Mouse (Mus musculus): Measurements from ENCODE around the gene Prkar2a. TPM values are rescaled to one million over a fixed set of nuclear protein-coding genes. Genes with fewer than 3 reads are reported as not detected.

The Prkar2a gene
- polyA plus RNA-seq, 1 experiment from 2014 or later, result 60.2 TPM

DNA sequence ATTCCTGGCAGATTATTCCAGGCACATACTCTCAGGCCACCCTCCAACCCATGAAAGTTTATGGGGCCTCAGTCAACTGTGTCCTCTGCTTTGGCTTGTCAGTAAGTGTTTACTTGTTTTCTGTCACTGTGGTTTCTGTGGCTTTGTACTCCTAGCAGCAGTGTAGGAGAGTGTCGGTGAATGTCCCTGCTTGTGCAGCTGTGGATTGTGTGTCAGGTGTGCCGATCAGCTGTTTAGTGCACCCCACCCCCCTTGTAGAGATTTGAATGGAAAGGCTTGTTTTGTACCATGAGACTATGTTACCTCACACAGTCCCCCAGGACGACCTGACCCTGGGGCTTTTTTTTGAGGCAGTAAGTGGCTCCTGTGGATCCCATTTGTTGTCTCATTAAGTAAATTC lies 103.6 kb downstream of the Prkar2a start:
- Histone ChIP-seq H3K4me3 (ENCODE audit: low read depth, low read length) (no peak overlapping the region), H3K4me2 (ENCODE audit: low read depth, low read length) (no peak overlapping the region), H3K27ac (ENCODE audit: low read depth, low read length) (no peak overlapping the region), H3K4me1 (ENCODE audit: control insufficient read depth, insufficient read depth, low read length) (peaks cover 58% of the 10 kb centered on the region), H3K9ac (replicated peaks; ENCODE audit: low read depth, low read length) (no peak overlapping the region), H3K36me3 (ENCODE audit: control insufficient read depth, insufficient read depth, low read length) (peaks cover 17% of the 10 kb centered on the region), H3K27me3 (ENCODE audit: control insufficient read depth, insufficient read depth, low read length) (no peaks in the 10 kb centered on the region), H3K9me3 (ENCODE audit: control insufficient read depth, low read length) (no peaks in the 10 kb centered on the region)
- no peak for ATAC-seq (ENCODE audit: low read depth)
- 47% methylated on average over 3 of the region's 3 CpGs for WGBS

DNA sequence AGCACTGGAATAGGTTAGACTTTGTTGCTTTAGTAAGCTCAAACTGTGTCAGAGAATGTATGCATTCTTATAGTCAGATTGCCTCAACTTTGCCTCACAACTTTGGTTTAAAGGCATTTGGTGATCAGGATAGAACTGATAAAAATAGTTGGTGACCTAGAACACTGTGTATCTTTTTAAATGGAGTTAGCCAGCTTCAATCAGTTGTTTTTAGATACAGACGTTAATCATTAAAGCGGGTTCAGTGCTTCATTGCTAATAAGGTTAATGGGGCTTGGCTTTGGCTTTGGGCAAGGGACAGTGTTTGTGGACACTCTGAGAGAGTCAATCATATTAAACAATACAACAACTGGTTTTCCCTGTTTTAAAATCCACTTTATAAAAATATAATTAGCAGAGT lies 106.2 kb downstream of the Prkar2a start:
- Histone ChIP-seq H3K4me1 (ENCODE audit: control insufficient read depth, insufficient read depth, low read length) (peaks cover 42% of the 10 kb centered on the region), H3K27ac (ENCODE audit: low read depth, low read length) (no peak overlapping the region), H3K27me3 (ENCODE audit: control insufficient read depth, insufficient read depth, low read length) (no peaks in the 10 kb centered on the region), H3K9ac (replicated peaks; ENCODE audit: low read depth, low read length) (no peak overlapping the region), H3K4me2 (ENCODE audit: low read depth, low read length) (no peak overlapping the region), H3K36me3 (ENCODE audit: control insufficient read depth, insufficient read depth, low read length) (peaks cover 40% of the 10 kb centered on the region), H3K4me3 (ENCODE audit: low read depth, low read length) (no peak overlapping the region), H3K9me3 (ENCODE audit: control insufficient read depth, low read length) (no peaks in the 10 kb centered on the region)
- 42% methylated on average over 2 of the region's 2 CpGs for WGBS
- no peak for ATAC-seq (ENCODE audit: low read depth)

DNA sequence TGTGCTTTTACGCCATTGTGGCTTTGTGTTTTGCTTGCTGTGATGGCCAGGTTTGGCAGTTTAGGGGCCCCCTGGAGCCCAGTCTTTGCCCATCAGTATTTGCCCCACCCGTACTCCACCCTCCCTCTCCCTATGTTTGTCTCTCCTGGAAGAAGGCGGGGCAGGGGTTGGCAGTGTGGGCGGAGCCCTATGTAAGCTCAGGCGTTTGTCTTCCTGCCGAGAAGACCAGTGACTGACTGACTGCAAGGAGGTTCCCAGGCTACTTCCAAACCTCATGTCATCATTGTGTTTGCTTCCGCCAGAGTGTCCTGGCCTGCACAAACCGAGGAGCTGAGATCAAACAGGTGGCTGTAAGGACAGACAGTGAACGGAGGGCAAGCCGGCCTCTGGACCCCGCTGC lies 106.6 kb downstream of the Prkar2a start:
- Histone ChIP-seq H3K9ac (replicated peaks; ENCODE audit: low read depth, low read length) (no peak overlapping the region), H3K9me3 (ENCODE audit: control insufficient read depth, low read length) (no peaks in the 10 kb centered on the region), H3K4me1 (ENCODE audit: control insufficient read depth, insufficient read depth, low read length) (peaks cover 39% of the 10 kb centered on the region), H3K27me3 (ENCODE audit: control insufficient read depth, insufficient read depth, low read length) (no peaks in the 10 kb centered on the region), H3K4me3 (ENCODE audit: low read depth, low read length) (no peak overlapping the region), H3K27ac (ENCODE audit: low read depth, low read length) (no peak overlapping the region), H3K36me3 (ENCODE audit: control insufficient read depth, insufficient read depth, low read length) (peaks cover 43% of the 10 kb centered on the region), H3K4me2 (ENCODE audit: low read depth, low read length) (no peak overlapping the region)
- WGBS, result 31% methylated on average over 11 of the region's 11 CpGs
- no peak; the same call in 1 of the 2 replicates for ATAC-seq (ENCODE audit: low read depth)

DNA sequence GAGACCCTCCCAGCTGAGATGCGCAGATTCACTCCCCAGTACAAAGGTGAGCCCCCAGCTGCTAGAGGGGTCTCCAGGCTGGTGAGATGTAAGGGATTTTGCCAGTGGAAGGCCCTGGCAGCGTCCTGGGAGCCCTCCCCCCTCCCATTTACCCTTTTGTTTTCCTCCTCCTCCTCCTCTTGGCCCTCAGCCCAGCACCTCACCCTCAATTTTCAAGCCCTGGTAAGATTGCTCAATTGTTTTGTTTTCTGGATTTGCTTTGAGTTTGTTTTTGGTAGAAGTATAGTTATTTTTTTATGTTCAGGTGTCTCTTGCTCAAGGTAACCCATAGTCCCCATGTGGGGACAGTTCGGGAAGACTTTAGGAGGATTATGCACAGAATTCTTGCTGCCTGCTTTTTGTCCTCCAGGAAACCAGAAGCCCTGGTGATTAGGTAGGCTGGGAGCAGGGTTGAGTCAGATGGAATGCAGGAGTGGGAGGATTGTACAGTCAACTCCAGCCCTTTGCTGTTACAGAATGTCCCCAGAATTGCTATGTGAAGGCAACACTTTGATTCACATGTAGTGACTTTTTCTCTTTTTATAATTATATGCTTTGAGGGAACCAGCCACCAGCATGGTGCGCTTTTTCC lies 107.4 kb downstream of the Prkar2a start:
- Histone ChIP-seq H3K27me3 (ENCODE audit: control insufficient read depth, insufficient read depth, low read length) (no peaks in the 10 kb centered on the region), H3K9ac (replicated peaks; ENCODE audit: low read depth, low read length) (no peak overlapping the region), H3K4me2 (ENCODE audit: low read depth, low read length) (no peak overlapping the region), H3K4me3 (ENCODE audit: low read depth, low read length) (no peak overlapping the region), H3K27ac (ENCODE audit: low read depth, low read length) (no peak overlapping the region), H3K36me3 (ENCODE audit: control insufficient read depth, insufficient read depth, low read length) (peaks cover 49% of the 10 kb centered on the region), H3K4me1 (ENCODE audit: control insufficient read depth, insufficient read depth, low read length) (peaks cover 39% of the 10 kb centered on the region), H3K9me3 (ENCODE audit: control insufficient read depth, low read length) (no peaks in the 10 kb centered on the region)
- 77% methylated on average over 4 of the region's 4 CpGs for WGBS
- ATAC-seq (ENCODE audit: low read depth), result no peak

- no peak overlapping the region for H3K9ac ChIP-seq (replicated peaks; ENCODE audit: low read depth, low read length)
- peaks cover 29% of the 10 kb centered on the region for H3K4me1 ChIP-seq (ENCODE audit: control insufficient read depth, insufficient read depth, low read length)
- H3K4me2 ChIP-seq (ENCODE audit: low read depth, low read length), result no peak overlapping the region
- H3K36me3 ChIP-seq (ENCODE audit: control insufficient read depth, insufficient read depth, low read length), result peaks cover 59% of the 10 kb centered on the region
- H3K27me3 ChIP-seq (ENCODE audit: control insufficient read depth, insufficient read depth, low read length), result no peaks in the 10 kb centered on the region
- 91% methylated on average over 7 of the region's 7 CpGs for WGBS
- ATAC-seq (ENCODE audit: low read depth), result no peak
- H3K27ac ChIP-seq (ENCODE audit: low read depth, low read length), result no peak overlapping the region
- no peaks in the 10 kb centered on the region for H3K9me3 ChIP-seq (ENCODE audit: control insufficient read depth, low read length)
- no peak overlapping the region for H3K4me3 ChIP-seq (ENCODE audit: low read depth, low read length)
These were observed 108.4 kb downstream of the Prkar2a start for GRCm38 (mm10) chr9:108797477-108797876.

DNA sequence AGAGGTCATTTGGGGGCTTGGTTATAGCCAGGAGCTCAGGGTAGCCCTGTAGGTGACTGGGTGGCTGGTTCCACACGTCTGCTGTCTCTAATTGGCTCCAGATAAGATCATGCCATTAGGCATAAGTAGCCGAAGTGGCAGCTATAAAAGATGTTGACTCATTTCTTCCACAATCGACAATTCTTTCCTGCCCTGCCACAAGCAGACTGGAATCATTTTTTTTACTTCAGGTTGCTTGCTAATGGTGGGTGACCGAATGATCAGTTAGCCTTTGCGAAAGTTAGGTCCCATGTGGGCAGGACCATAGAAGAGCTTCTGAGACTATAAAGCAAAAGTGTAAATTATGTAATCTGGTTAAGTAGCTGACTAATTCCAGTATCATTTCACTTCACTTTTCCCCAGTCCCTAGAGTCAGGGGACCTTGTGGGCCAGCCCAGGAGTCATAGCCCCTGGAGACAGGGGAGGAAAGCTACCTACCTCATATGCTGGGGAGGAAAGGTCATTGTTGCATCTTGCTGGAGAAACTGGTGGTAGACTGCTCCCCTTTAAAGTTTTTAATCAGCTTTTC lies 109.5 kb downstream of the Prkar2a start:
- no peak for ATAC-seq (ENCODE audit: low read depth)
- Histone ChIP-seq H3K9me3 (ENCODE audit: control insufficient read depth, low read length) (no peaks in the 10 kb centered on the region), H3K4me3 (ENCODE audit: low read depth, low read length) (no peak overlapping the region), H3K4me1 (ENCODE audit: control insufficient read depth, insufficient read depth, low read length) (peaks cover 20% of the 10 kb centered on the region), H3K27me3 (ENCODE audit: control insufficient read depth, insufficient read depth, low read length) (no peaks in the 10 kb centered on the region), H3K36me3 (ENCODE audit: control insufficient read depth, insufficient read depth, low read length) (peaks cover 63% of the 10 kb centered on the region), H3K4me2 (ENCODE audit: low read depth, low read length) (no peak overlapping the region), H3K9ac (replicated peaks; ENCODE audit: low read depth, low read length) (no peak overlapping the region), H3K27ac (ENCODE audit: low read depth, low read length) (no peak overlapping the region)
- 87% methylated on average over 5 of the region's 5 CpGs for WGBS

GRCm38 (mm10) chr9:108799564-108799963 lies 110.5 kb downstream of the Prkar2a start:
- Histone ChIP-seq H3K27ac (ENCODE audit: low read depth, low read length) (no peak overlapping the region), H3K27me3 (ENCODE audit: control insufficient read depth, insufficient read depth, low read length) (no peaks in the 10 kb centered on the region), H3K36me3 (ENCODE audit: control insufficient read depth, insufficient read depth, low read length) (peaks cover 72% of the 10 kb centered on the region), H3K9me3 (ENCODE audit: control insufficient read depth, low read length) (no peaks in the 10 kb centered on the region), H3K4me1 (ENCODE audit: control insufficient read depth, insufficient read depth, low read length) (peaks cover 11% of the 10 kb centered on the region), H3K9ac (replicated peaks; ENCODE audit: low read depth, low read length) (no peak overlapping the region), H3K4me2 (ENCODE audit: low read depth, low read length) (no peak overlapping the region), H3K4me3 (ENCODE audit: low read depth, low read length) (no peak overlapping the region)
- WGBS, result 86% methylated on average over 3 of the region's 3 CpGs
- ATAC-seq (ENCODE audit: low read depth), result no peak

Small RNA genes lying within 50 kb of the gene (microRNA-seq; reads per million reads assigned to microRNA genes)
- gene Gm26298, result not detected

Other genes starting within 250 kb of the Prkar2a start
- 50.4 and 55.1 TPM in 2 replicates for gene Ccdc71, start 228.8 kb upstream of the Prkar2a start, polyA plus RNA-seq (2014; fragmentation: Nextera tagmentation; extraction: Ambion mirVana)
- gene Klhdc8b, start 227.7 kb upstream of the Prkar2a start, polyA plus RNA-seq (2014; fragmentation: Nextera tagmentation; extraction: Ambion mirVana), result 49.8 and 63.3 TPM in 2 replicates
- 8.3 and 15.3 TPM in 2 replicates for gene Lamb2, start 209.6 kb upstream of the Prkar2a start, polyA plus RNA-seq (2014; fragmentation: Nextera tagmentation; extraction: Ambion mirVana)
- gene Usp19, start 198.7 kb upstream of the Prkar2a start, polyA plus RNA-seq (2014; fragmentation: Nextera tagmentation; extraction: Ambion mirVana), result 66.1 and 73.0 TPM in 2 replicates
- gene Qars, start 181.6 kb upstream of the Prkar2a start, polyA plus RNA-seq (2014; fragmentation: Nextera tagmentation; extraction: Ambion mirVana), result 69.3 and 75.6 TPM in 2 replicates
- gene Qrich1, start 172.5 kb upstream of the Prkar2a start, polyA plus RNA-seq (2014; fragmentation: Nextera tagmentation; extraction: Ambion mirVana), result 122 and 138 TPM in 2 replicates
- 105 and 119 TPM in 2 replicates for gene Impdh2, start 129.0 kb upstream of the Prkar2a start, polyA plus RNA-seq (2014; fragmentation: Nextera tagmentation; extraction: Ambion mirVana)
- gene Ndufaf3, start 121.9 kb upstream of the Prkar2a start, polyA plus RNA-seq (2014; fragmentation: Nextera tagmentation; extraction: Ambion mirVana), result 81.7 and 96.8 TPM in 2 replicates
- gene Dalrd3, start 119.4 kb upstream of the Prkar2a start, polyA plus RNA-seq (2014; fragmentation: Nextera tagmentation; extraction: Ambion mirVana), result 257 and 258 TPM in 2 replicates
- 206 and 229 TPM in 2 replicates for gene Wdr6, start 110.6 kb upstream of the Prkar2a start, polyA plus RNA-seq (2014; fragmentation: Nextera tagmentation; extraction: Ambion mirVana)
- 31.0 and 37.3 TPM in 2 replicates for gene P4htm, start 91.6 kb upstream of the Prkar2a start, polyA plus RNA-seq (2014; fragmentation: Nextera tagmentation; extraction: Ambion mirVana)
- gene Arih2, start 39.9 kb upstream of the Prkar2a start, polyA plus RNA-seq (2014; fragmentation: Nextera tagmentation; extraction: Ambion mirVana), result 37.7 and 45.2 TPM in 2 replicates
- gene Slc25a20, start 27.2 kb upstream of the Prkar2a start, polyA plus RNA-seq (2014; fragmentation: Nextera tagmentation; extraction: Ambion mirVana), result 24.0 and 34.8 TPM in 2 replicates
- gene Ip6k2, start 94.5 kb downstream of the Prkar2a start, polyA plus RNA-seq (2014; fragmentation: Nextera tagmentation; extraction: Ambion mirVana), result 268 and 320 TPM in 2 replicates
- 25.4 and 30.0 TPM in 2 replicates for gene Nckipsd, start 119.1 kb downstream of the Prkar2a start, polyA plus RNA-seq (2014; fragmentation: Nextera tagmentation; extraction: Ambion mirVana)
- gene Celsr3, start 137.0 kb downstream of the Prkar2a start, polyA plus RNA-seq (2014; fragmentation: Nextera tagmentation; extraction: Ambion mirVana), result 18.5 and 21.6 TPM in 2 replicates
- gene Slc26a6, start 164.0 kb downstream of the Prkar2a start, polyA plus RNA-seq (2014; fragmentation: Nextera tagmentation; extraction: Ambion mirVana), result 21.9 and 22.2 TPM in 2 replicates
- gene Tmem89, start 225.3 kb downstream of the Prkar2a start, polyA plus RNA-seq (2014; fragmentation: Nextera tagmentation; extraction: Ambion mirVana), result not detected in 2 replicates
- 480 and 510 TPM in 2 replicates for gene Uqcrc1, start 247.3 kb downstream of the Prkar2a start, polyA plus RNA-seq (2014; fragmentation: Nextera tagmentation; extraction: Ambion mirVana)